Mouse (Mus musculus) liver, adult 2 months (tissue): ENCODE measurements around the gene Eng.

Experiments used
- CTCF ChIP-seq: fragments of 200-500 bp; IDR thresholded peaks from 2 replicates; pipeline ENCODE4 v1.5.1; 2011; ENCODE audit warnings: low read depth, low read length, control low read depth
- POLR2A ChIP-seq: fragments of 200-500 bp; IDR thresholded peaks from 2 replicates; pipeline ENCODE4 v1.6.1; 2011; ENCODE audit warnings: low read length, control low read depth; ENCODE audit not compliant: insufficient read depth; ENCODE audit errors: extremely low read depth

- TF ChIP-seq POLR2A = no peak
- TF ChIP-seq CTCF = no peak
Observed at GRCm38 (mm10) chr2:32685807-32686206, 39.4 kb downstream of the Eng start.
